Mouse (Mus musculus) cerebellum, adult 2 months (tissue): Measurements from ENCODE around the gene Cptp. TPM values are rescaled to one million over a fixed set of nuclear protein-coding genes. Genes with fewer than 3 reads are reported as not detected.

Experiments used
- DNase-seq, 2 experiments: peaks; one replicate each; pipeline ENCODE4 v3.0.0; 2021
- H3K27ac ChIP-seq: fragments of 200-500 bp; 2 replicates; pipeline ENCODE4 v1.5.1; 2012; ENCODE audit warnings: low read length, control low read depth, inconsistent platforms; ENCODE audit not compliant: insufficient read depth
- H3K27me3 ChIP-seq: fragments of 200-500 bp; 2 replicates; pipeline ENCODE4 v1.6.1; 2012; ENCODE audit warnings: inconsistent platforms, mild to moderate bottlenecking, low read length, moderate library complexity; ENCODE audit not compliant: control insufficient read depth, insufficient read depth
- H3K4me1 ChIP-seq: fragments of 200-500 bp; 2 replicates; pipeline ENCODE4 v1.6.1; 2011; ENCODE audit warnings: low read length; ENCODE audit not compliant: control insufficient read depth, insufficient read depth
- H3K4me3 ChIP-seq: fragments of 200-500 bp; replicated peaks from 2 replicates; pipeline ENCODE3; 2011; ENCODE audit warnings: mild to moderate bottlenecking, low read depth, low read length, control low read depth; ENCODE audit not compliant: insufficient read depth
- CTCF ChIP-seq: fragments of 200-500 bp; IDR thresholded peaks from 2 replicates; pipeline ENCODE4 v1.5.1; 2011; ENCODE audit warnings: low read depth, mild to moderate bottlenecking, control low read depth, low read length, moderate library complexity, borderline replicate concordance; ENCODE audit not compliant: insufficient read depth
- POLR2A ChIP-seq: fragments of 200-500 bp; IDR thresholded peaks from 2 replicates; pipeline ENCODE4 v1.6.1; 2011; ENCODE audit warnings: low read length, control low read depth, borderline replicate concordance; ENCODE audit not compliant: insufficient read depth
- WGBS: fragments of 180-500 bp; shearing (Covaris S2); methylation state at CpG from one replicate; pipeline ENCODE4 v1.1.7; 2018; 5-methylcytosine and 5-hydroxymethylcytosine counted together
- polyA plus RNA-seq: library from polyadenylated mRNA; depleted of rRNA; stranded (reverse); fragments of >200 nt; gene quantifications from 2 replicates; pipeline ENCODE4 v1.2.3, GENCODE M21; 2012; rRNA removed

Gene Cptp
- 40.5 and 45.1 TPM in 2 replicates for polyA plus RNA-seq

- under 1% methylated on average over 63 of the region's 63 CpGs for WGBS
- TF ChIP-seq CTCF (no peak), POLR2A (peak; percentile 86)
- peak; percentile 96 to 97 for DNase-seq
- Histone ChIP-seq H3K4me1 (peaks cover 12% of the 10 kb centered on the region), H3K4me3 (peak within 1 kb of the TSS; percentile 82), H3K27ac (peak within 1 kb of the TSS; percentile 33), H3K27me3 (no peaks in the 10 kb centered on the region)
These were observed at the start of gene Cptp, which contains the start of gene Ints11 for GRCm38 (mm10) chr4:155869317-155870033. Cptp (minus strand) TSS chr4:155869440. Ints11 (plus strand) TSS chr4:155869546.

- WGBS: 58% methylated on average over 4 of the region's 4 CpGs
- no peak for TF ChIP-seq CTCF
- Histone ChIP-seq H3K4me3 (no peak overlapping the region), H3K4me1 (no peaks in the 10 kb centered on the region; the same call in 1 of the 2 replicates), H3K27me3 (no peaks in the 10 kb centered on the region), H3K27ac (no peak overlapping the region)
- DNase-seq: peak in 1 of 2 experiments; percentile 7
These were observed 39.5 kb upstream of the Cptp start for GRCm38 (mm10) chr4:155908751-155909150.

- no peaks in the 10 kb centered on the region for H3K27me3 ChIP-seq
- no peak for TF ChIP-seq POLR2A
- TF ChIP-seq CTCF: no peak
- DNase-seq: peak; percentile 1 to 17
- H3K4me1 ChIP-seq: no peaks in the 10 kb centered on the region; the same call in 1 of the 2 replicates
- no peak overlapping the region for H3K27ac ChIP-seq
- 53% methylated on average over 7 of the region's 7 CpGs for WGBS
- no peak overlapping the region for H3K4me3 ChIP-seq
These were observed 39.0 kb upstream of the Cptp start for GRCm38 (mm10) chr4:155908281-155908680.

- no peak overlapping the region for H3K27ac ChIP-seq
- no peak overlapping the region for H3K4me3 ChIP-seq
- no peaks in the 10 kb centered on the region; the same call in 1 of the 2 replicates for H3K4me1 ChIP-seq
- H3K27me3 ChIP-seq: no peaks in the 10 kb centered on the region
- no peak for TF ChIP-seq CTCF
- TF ChIP-seq POLR2A: no peak
- 72% methylated on average over 11 of the region's 11 CpGs for WGBS
- DNase-seq: peak in 1 of 2 experiments; percentile 10
These were observed 37.8 kb upstream of the Cptp start for GRCm38 (mm10) chr4:155907003-155907402.

- TF ChIP-seq CTCF (no peak), POLR2A (no peak)
- WGBS: 83% methylated on average over 9 of the region's 9 CpGs
- peak in 1 of 2 experiments; percentile 9 for DNase-seq
- Histone ChIP-seq H3K4me1 (peaks cover 2% of the 10 kb centered on the region), H3K27ac (no peak overlapping the region), H3K27me3 (no peaks in the 10 kb centered on the region), H3K4me3 (no peak overlapping the region)
These were observed 36.9 kb upstream of the Cptp start for GRCm38 (mm10) chr4:155906125-155906524.

GRCm38 (mm10) chr4:155905634-155906033, 36.4 kb upstream of the Cptp start:
- Histone ChIP-seq H3K27me3 (no peaks in the 10 kb centered on the region), H3K4me1 (peaks cover 7% of the 10 kb centered on the region), H3K27ac (no peak overlapping the region), H3K4me3 (no peak overlapping the region)
- TF ChIP-seq POLR2A: no peak
- peak in 1 of 2 experiments; percentile 9 for DNase-seq
- 85% methylated on average over 13 of the region's 13 CpGs for WGBS

- peak; percentile 28 to 35 for DNase-seq
- WGBS: 89% methylated on average over 13 of the region's 13 CpGs
- TF ChIP-seq POLR2A (no peak), CTCF (peak; percentile 35; the same call in 1 of the 2 replicates)
- H3K27ac ChIP-seq: no peak overlapping the region
- peaks cover 15% of the 10 kb centered on the region for H3K4me1 ChIP-seq
- no peaks in the 10 kb centered on the region for H3K27me3 ChIP-seq
- H3K4me3 ChIP-seq: no peak overlapping the region
These were observed 35.3 kb upstream of the Cptp start for GRCm38 (mm10) chr4:155904318-155905102.

GRCm38 (mm10) chr4:155903246-155903645, 34.0 kb upstream of the Cptp start:
- no peak overlapping the region for H3K4me3 ChIP-seq
- H3K27ac ChIP-seq: no peak overlapping the region
- TF ChIP-seq CTCF: no peak
- no peak for TF ChIP-seq POLR2A
- DNase-seq: peak; percentile 2 to 9
- H3K27me3 ChIP-seq: no peaks in the 10 kb centered on the region
- WGBS: 94% methylated on average over 13 of the region's 13 CpGs
- H3K4me1 ChIP-seq: peaks cover 19% of the 10 kb centered on the region
